Mouse (Mus musculus): ENCODE measurements at regions not wholly inside any gene's neighbourhood (a gene's known extent, or its start where the extent isn't known, plus 50 kb on each side); places are given as distances from the start of the nearest gene placed in this dataset.

- H3K27ac ChIP-seq (replicated peaks; ENCODE audit: low read depth, low read length), result no peak overlapping the region
- no peak overlapping the region for H3K4me3 ChIP-seq (ENCODE audit: insufficient read depth, low read depth, low read length)
- no peaks in the 10 kb centered on the region for H3K4me1 ChIP-seq (ENCODE audit: control insufficient read depth, insufficient read depth, insufficient read length, low read length)
These were observed 170.4 kb upstream of the Ptger4 start for GRCm38 (mm10) chr15:5414401-5414800.

GRCm38 (mm10) chr15:5416031-5416430 is 172.0 kb upstream of the Ptger4 start:
- no peaks in the 10 kb centered on the region for H3K4me1 ChIP-seq (ENCODE audit: control insufficient read depth, insufficient read depth, insufficient read length, low read length)
- H3K4me3 ChIP-seq (ENCODE audit: insufficient read depth, low read depth, low read length), result no peak overlapping the region
- H3K27ac ChIP-seq (replicated peaks; ENCODE audit: low read depth, low read length), result no peak overlapping the region

- Histone ChIP-seq H3K4me1 (ENCODE audit: control insufficient read depth, insufficient read depth, insufficient read length, low read length) (no peaks in the 10 kb centered on the region), H3K27ac (replicated peaks; ENCODE audit: low read depth, low read length) (no peak overlapping the region), H3K4me3 (ENCODE audit: insufficient read depth, low read depth, low read length) (no peak overlapping the region)
These were observed 182.7 kb upstream of the Ptger4 start for GRCm38 (mm10) chr15:5426641-5427040.

- Histone ChIP-seq H3K4me3 (ENCODE audit: insufficient read depth, low read depth, low read length) (no peak overlapping the region), H3K4me1 (ENCODE audit: control insufficient read depth, insufficient read depth, insufficient read length, low read length) (no peaks in the 10 kb centered on the region), H3K27ac (replicated peaks; ENCODE audit: low read depth, low read length) (no peak overlapping the region)
These were observed 183.5 kb upstream of the Ptger4 start for GRCm38 (mm10) chr15:5427319-5428048.

GRCm38 (mm10) chr15:5432018-5432417 is 188.0 kb upstream of the Ptger4 start:
- Histone ChIP-seq H3K27ac (replicated peaks; ENCODE audit: low read depth, low read length) (no peak overlapping the region), H3K4me3 (ENCODE audit: insufficient read depth, low read depth, low read length) (no peak overlapping the region), H3K4me1 (ENCODE audit: control insufficient read depth, insufficient read depth, insufficient read length, low read length) (no peaks in the 10 kb centered on the region)

- Histone ChIP-seq H3K4me3 (ENCODE audit: insufficient read depth, low read depth, low read length) (no peak overlapping the region), H3K4me1 (ENCODE audit: control insufficient read depth, insufficient read depth, insufficient read length, low read length) (no peaks in the 10 kb centered on the region), H3K27ac (replicated peaks; ENCODE audit: low read depth, low read length) (no peak overlapping the region)
These were observed 193.0 kb upstream of the Ptger4 start for GRCm38 (mm10) chr15:5437020-5437419.

- peaks cover 5% of the 10 kb centered on the region; the same call in 1 of the 2 replicates for H3K4me1 ChIP-seq (ENCODE audit: control insufficient read depth, insufficient read depth, insufficient read length, low read length)
- no peak overlapping the region for H3K27ac ChIP-seq (replicated peaks; ENCODE audit: low read depth, low read length)
- H3K4me3 ChIP-seq (ENCODE audit: insufficient read depth, low read depth, low read length), result no peak overlapping the region
These were observed 202.2 kb upstream of the Ptger4 start for GRCm38 (mm10) chr15:5446040-5446755.

- Histone ChIP-seq H3K27ac (replicated peaks; ENCODE audit: low read depth, low read length) (no peak overlapping the region; the same call in 1 of the 2 replicates), H3K4me1 (ENCODE audit: control insufficient read depth, insufficient read depth, insufficient read length, low read length) (peaks cover 5% of the 10 kb centered on the region; the same call in 1 of the 2 replicates), H3K4me3 (ENCODE audit: insufficient read depth, low read depth, low read length) (no peak overlapping the region)
These were observed 202.8 kb upstream of the Ptger4 start for GRCm38 (mm10) chr15:5446756-5447314.

- H3K4me1 ChIP-seq (ENCODE audit: control insufficient read depth, insufficient read depth, insufficient read length, low read length), result peaks cover 5% of the 10 kb centered on the region; the same call in 1 of the 2 replicates
- H3K4me3 ChIP-seq (ENCODE audit: insufficient read depth, low read depth, low read length), result no peak overlapping the region
- H3K27ac ChIP-seq (replicated peaks; ENCODE audit: low read depth, low read length), result no peak overlapping the region
These were observed 203.9 kb upstream of the Ptger4 start for GRCm38 (mm10) chr15:5447707-5448496.

- Histone ChIP-seq H3K27ac (replicated peaks; ENCODE audit: low read depth, low read length) (no peak overlapping the region), H3K4me3 (ENCODE audit: insufficient read depth, low read depth, low read length) (no peak overlapping the region), H3K4me1 (ENCODE audit: control insufficient read depth, insufficient read depth, insufficient read length, low read length) (no peaks in the 10 kb centered on the region)
These were observed 215.1 kb upstream of the Ptger4 start for GRCm38 (mm10) chr15:5459083-5459482.

GRCm38 (mm10) chr15:5459580-5459979 is 215.6 kb upstream of the Ptger4 start:
- H3K4me1 ChIP-seq (ENCODE audit: control insufficient read depth, insufficient read depth, insufficient read length, low read length), result no peaks in the 10 kb centered on the region
- H3K4me3 ChIP-seq (ENCODE audit: insufficient read depth, low read depth, low read length), result no peak overlapping the region
- H3K27ac ChIP-seq (replicated peaks; ENCODE audit: low read depth, low read length), result no peak overlapping the region

GRCm38 (mm10) chr15:5462651-5463050 is 218.7 kb upstream of the Ptger4 start:
- Histone ChIP-seq H3K4me3 (ENCODE audit: insufficient read depth, low read depth, low read length) (no peak overlapping the region), H3K27ac (replicated peaks; ENCODE audit: low read depth, low read length) (no peak overlapping the region), H3K4me1 (ENCODE audit: control insufficient read depth, insufficient read depth, insufficient read length, low read length) (no peaks in the 10 kb centered on the region)

GRCm38 (mm10) chr15:5464732-5465131 is 220.7 kb upstream of the Ptger4 start:
- H3K27ac ChIP-seq (replicated peaks; ENCODE audit: low read depth, low read length), result no peak overlapping the region
- H3K4me3 ChIP-seq (ENCODE audit: insufficient read depth, low read depth, low read length), result no peak overlapping the region
- no peaks in the 10 kb centered on the region for H3K4me1 ChIP-seq (ENCODE audit: control insufficient read depth, insufficient read depth, insufficient read length, low read length)

- H3K27ac ChIP-seq (replicated peaks; ENCODE audit: low read depth, low read length), result no peak overlapping the region
- H3K4me3 ChIP-seq (ENCODE audit: insufficient read depth, low read depth, low read length), result no peak overlapping the region
- no peaks in the 10 kb centered on the region for H3K4me1 ChIP-seq (ENCODE audit: control insufficient read depth, insufficient read depth, insufficient read length, low read length)
These were observed 224.6 kb upstream of the Ptger4 start for GRCm38 (mm10) chr15:5468535-5469073.

Measured in brown adipose tissue, adult 24 weeks (tissue).